Mouse (Mus musculus): ENCODE data around the gene Methig1.
"Not testable (repeated sequence)": the region's sequence is repeated elsewhere in the genome, so short reads cannot be mapped to it uniquely, and the experiment has no call there.

Gene Methig1

DNA sequence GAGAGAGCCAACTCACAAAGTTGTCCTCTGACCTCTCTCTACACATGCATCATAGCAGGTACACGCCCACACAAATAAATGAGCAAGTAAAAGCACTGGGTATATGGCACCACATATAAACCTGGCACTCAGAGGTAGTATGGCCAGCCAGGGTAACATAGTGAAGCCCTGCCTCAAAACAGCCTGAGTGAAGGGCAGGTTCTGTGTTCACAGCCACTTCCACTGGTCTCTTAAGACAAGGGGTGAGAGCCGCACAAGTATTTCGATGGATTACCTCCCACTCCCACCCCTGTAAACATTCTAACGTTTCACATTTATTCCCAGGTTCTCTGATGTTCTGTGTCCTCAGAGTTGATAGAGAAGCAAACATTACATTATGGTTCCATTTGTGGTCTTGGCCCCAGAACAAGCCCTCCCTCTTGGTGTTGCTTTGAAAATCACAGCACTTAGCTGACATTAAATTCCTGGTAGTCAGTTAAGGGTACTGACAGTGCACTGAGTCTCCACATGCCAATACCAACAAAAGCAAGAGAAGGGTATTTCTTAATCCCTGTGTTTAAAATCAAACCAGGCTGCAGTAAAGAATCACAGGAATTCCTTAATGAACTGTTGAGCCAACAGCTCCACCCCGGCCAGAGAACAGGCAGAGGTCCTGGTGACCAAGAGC is 11.5 kb upstream of the Methig1 start:
- DNase-seq, result not testable (repeated sequence)

DNA sequence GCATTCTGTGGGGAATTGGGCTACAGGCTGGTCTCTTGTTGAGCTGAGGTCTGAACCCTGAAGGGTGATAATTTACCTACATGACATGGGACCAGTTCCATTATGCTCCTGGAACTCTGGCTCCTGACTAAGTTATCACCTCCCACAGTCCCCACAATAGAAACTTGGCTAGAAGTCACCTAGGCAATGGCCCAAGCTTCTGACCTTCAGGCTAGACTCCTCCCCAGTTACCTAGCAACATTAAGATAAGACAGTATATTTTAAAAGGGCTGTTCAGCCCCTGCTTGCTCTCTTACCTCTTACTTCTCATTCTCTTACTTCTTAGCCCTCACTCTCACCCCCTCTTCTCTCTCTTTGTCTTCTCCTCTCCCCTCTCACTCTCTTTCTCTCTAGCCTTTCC is 7.5 kb upstream of the Methig1 start:
- DNase-seq, result no peak

DNA sequence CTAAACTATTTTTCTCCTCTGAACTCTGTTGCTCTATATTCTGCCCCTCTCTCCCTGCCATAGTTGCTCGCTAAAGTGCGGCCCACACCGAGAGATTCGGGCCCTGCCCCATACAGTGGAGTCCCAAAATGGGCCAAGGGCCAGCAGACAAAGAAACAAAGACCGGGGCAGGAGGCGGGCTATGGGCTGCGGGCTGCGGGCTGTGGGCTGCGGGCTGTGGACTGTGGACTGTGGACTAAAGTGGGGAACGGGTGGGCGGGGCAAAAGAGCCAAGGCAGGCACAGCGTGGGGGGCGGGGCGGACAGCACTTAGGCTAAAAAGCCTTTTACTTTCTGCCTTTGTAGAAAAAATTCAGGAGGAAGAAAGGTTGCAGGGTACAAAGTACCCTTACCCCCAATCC is 6.2 kb upstream of the Methig1 start:
- DNase-seq, result no peak

DNA sequence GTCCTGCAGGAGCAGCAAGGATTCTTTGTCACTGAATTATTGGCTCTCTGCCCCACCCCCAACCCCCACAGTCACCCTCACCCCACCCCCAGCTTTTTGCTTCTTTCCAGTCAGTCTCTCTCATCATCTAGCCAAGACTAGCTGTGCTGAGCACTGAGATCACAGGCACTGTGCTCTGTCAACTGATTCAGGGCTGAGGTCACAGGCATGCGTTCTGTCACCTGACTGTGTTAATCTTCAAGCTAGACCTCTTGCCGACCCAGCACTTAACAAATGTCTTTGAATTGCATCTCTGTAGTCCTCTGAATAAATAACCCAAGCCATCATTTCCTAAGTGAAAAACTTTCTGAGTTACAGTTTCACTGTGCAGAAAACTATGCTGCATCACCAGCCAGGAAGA is 3.5 kb upstream of the Methig1 start:
- DNase-seq, result no peak

DNA sequence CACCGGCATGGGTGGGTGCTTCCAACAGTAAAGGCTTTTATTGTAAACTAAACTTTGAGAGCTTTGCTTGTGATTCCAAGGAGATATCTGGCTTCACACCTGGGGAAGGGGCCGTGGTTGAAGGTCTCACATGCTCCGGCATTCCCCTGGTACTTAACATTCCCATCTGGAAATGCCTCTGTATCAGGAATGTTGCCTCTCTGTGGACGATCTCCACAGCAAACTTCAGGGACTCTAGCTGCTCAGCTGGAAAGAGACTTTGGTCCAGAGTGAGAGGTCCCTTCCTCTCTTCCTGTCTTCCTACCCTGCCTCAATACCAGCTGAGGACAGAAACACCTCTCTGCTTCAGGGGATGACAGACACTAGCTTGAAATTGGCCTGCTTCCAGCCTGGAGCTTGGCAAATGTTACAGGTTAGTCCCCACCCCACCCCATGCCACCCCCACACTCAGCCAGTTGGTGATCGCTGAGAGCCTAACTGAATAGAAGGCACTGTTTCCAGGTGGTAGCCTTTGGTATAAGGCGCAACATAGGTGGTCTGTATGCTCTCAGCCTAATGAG is 1.4 kb upstream of the Methig1 start:
- DNase-seq, result no peak

DNA sequence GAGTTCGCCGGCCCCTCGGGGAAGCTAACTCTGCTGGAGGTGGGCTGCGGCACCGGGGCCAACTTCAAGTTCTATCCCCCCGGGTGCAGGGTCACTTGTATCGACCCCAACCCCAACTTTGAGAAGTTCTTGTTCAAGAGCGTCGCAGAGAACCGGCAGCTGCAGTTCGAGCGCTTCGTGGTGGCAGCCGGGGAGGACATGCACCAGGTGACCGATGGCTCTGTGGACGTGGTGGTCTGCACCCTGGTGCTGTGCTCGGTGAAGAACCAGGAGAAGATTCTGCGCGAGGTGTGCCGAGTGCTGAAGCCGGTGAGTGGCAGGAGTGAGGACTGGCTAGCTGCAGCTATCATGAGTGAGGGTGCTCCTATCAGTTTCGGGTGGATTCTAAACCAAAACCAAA is 450 bp downstream of the Methig1 start:
- not testable (repeated sequence) for DNase-seq

DNA sequence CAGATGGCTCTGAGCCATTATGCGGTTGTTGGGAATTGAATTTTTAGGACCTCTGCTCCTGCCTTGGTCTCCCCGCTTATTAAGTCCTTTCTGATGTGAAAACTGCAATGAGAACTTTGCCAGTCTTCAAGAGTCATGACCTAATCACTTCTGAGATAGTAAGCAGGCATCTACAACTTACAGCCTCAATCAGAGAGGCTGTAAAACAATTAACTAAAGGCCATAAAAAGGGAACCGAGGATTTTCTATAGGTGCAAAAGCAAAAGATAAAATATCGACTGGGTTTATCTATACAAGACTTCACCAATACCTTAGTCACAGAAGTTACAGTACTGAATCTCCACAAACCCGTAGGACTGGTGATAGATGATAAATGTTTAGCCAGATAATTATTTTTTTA is 2.9 kb downstream of the Methig1 start:
- no peak for DNase-seq

DNA sequence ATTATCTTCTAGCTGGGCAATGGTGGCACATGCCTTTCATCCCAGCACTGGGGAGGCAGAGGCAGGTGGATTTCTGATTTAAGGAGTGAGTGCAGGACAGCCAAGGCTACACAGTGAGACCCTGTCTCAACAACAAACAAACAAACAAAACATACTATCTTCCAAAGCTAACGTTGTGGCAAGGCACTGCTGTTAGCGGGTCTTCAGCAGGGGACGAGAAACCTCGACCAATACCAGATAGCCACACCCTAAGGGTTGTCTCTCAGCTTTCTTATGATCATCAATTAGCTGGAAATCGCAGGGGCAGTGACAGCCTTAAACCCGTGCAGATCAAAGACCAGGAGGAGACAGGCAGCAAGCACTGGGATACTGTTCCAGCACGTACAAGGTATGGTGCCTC is 11.3 kb downstream of the Methig1 start, which contains the start of gene Higd1c:
TSS of gene Higd1c (plus strand) at position 301 of the 400 bp plus-strand sequence.
- DNase-seq, result no peak

DNA sequence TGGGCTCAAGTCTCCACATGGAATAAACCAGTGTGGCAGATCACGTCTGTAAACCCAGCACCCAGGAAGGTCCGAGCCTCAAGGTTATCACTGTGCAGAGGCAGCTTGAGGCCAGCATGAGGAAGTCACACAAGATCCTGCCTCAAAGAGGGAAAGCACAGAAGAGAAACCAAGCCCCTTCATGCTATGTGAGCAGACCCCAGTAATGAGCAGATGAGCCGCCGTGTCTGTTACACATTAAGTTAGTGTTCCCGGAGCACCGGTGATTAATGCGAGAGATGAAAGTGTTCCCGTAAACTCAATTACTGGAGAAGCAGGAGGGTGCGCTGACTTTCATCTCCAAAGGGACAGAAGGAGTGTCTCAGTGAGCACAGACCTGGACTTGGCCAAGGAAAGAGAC is 13.0 kb downstream of the Methig1 start:
- DNase-seq, result not testable (repeated sequence)

DNA sequence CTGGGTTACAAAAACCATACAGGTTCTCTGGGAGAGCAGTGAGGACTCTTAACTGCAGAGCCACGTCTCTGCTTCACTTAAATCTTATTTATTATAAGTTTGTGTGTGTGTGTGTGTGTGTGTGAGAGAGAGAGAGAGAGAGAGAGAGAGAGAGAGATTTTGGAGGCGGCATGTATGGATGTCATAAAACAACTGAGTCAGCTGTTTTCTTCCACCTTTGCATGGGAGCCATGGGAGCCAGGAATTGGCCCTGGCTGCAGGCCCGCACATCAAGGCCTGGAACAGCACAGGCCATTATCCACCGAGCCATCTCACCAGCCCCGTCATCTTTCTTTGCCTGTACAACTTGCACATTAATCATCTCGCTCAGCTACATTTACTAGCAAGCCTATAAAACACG is 14.2 kb downstream of the Methig1 start:
- no peak for DNase-seq

DNA sequence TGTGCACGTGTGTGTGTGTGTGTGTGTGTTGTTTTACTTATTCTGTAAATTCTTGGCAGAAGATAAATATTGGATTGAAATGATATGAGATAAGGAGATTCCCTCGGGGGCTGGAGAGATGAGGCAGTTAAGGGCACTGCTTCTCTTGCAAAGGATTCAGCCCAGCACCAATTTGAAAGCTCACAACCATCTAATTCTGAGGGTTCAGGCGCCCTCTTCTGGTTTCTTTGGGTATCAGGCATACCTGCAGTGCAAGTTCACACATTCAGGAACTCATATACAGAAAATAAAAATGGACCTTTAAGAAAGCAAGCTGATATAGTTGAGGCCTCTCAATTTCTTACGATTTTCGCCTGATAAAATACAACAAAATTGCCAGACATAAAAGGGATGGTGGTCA is 22.1 kb downstream of the Methig1 start:
- DNase-seq, result peak; percentile 70

DNA sequence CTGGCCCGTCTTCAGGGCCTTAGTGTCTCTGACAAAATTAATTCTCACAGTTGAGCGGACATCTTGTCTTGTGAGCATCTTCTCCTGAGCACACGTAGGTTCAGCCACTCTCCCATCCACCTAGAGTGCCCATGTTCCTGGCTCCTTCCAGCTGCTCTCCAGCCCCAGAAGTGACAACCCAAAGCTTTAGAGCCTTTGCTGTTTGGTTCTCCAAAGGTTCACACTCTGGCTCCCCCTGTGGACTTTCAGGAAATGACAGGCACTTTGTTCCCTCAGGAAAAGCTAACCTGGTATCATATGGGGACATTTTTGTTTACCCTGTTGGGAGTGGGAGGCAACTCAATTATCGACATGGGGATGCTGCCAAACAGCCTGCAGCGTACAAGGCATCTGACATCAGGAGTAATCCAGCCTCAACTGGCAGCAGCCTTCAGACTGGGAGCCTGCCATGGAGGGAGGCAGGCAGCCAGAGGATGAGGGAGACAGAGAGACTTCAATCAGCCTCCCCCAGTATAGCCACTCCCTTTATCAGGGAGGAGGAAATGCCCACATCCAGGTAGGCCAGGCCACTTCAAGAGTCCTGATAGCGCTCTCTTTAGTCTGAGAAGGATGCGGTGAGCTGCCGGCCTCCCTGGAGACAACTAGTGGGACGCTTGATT is 25.0 kb downstream of the Methig1 start:
- DNase-seq, result not testable (repeated sequence)

DNA sequence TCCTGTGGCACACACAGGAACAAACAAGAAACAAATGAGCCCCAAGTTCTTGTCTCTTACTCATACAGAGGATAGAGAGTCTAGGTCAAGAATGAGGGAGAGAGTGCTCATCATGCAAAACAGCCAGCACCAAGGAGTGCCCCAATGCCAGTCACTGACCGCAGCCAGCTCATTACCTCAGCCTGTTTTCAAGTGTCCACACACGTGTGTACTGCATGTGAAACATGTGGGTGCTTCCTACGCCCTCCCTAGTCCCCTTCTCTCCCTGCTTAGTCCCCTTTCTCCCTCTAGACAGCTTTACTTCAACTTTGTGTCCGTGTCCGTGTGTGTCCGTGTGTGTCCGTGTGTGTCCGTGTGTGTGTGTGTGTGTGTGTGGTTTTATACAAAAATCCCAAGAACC is 26.7 kb downstream of the Methig1 start:
- no peak for DNase-seq

DNA sequence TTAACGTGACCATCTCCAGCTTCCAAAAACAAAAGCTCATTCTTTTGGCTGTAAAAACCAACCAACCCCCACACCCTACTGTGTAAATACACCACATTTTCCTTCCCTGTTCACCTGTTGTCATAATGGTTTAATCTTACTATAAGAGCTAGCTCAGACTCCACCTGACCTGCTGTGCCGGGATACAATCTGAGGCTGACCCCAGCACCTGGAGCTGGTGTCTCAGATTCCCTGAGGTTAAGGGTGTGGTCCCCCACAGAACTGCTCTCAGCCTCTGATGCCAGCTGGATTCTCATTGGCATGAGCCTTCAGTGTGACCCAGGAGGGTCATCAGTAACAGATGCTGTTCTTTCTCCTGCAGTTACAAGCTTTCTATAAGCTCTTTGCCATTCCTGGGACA is 27.2 kb downstream of the Methig1 start:
- DNase-seq, result no peak

DNA sequence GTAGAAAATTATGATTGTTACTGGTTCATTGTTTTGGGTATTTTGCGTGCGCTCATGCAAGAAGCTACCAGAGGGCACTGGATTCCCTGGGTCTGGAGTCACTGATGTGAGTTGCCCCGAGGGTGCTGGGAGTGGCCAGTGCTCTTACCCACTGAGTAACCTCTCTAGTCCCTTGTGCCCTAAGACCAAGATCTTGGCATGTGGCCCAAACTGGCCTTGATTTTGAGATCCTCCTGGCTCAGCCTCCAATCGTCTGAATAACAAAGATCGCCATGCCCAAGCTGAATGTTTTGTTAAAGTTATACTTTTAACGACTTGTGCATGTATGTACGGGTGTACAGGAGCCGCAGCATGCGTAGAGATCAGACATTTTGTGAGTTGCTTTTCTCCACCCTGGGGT is 32.8 kb downstream of the Methig1 start:
- no peak for DNase-seq

DNA sequence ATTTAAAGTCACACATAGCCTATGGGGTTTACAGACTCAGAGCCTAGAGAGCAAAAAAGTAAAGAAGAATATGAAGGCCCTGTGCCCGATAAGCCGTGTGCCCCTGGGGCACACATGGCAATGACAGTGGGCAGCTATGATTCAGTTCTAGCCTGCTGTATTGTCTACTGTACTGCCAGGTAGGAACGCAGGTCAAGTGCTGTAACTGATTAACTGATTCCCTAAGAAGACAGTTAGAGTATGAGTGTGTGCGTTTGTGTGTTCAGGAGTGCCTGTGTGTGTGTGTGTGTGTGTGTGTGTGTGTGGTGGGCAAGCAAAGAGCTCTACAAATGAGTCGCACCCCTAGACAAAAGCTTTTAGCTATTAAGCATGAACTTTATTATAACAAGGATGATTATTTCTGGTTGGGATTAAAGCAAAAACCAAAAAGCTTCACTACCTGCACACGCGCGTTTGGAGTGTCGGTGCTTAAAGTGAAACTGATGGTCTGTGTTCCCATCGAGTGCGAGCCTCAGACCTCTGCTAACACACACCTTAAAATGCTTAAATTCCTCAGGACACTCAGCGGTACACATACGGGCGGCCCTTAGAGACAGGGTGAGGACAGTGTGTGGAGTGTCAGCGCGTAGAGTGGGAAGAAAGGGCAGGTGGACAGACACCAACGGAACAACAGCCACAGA is 34.7 kb downstream of the Methig1 start:
- no peak for DNase-seq

DNA sequence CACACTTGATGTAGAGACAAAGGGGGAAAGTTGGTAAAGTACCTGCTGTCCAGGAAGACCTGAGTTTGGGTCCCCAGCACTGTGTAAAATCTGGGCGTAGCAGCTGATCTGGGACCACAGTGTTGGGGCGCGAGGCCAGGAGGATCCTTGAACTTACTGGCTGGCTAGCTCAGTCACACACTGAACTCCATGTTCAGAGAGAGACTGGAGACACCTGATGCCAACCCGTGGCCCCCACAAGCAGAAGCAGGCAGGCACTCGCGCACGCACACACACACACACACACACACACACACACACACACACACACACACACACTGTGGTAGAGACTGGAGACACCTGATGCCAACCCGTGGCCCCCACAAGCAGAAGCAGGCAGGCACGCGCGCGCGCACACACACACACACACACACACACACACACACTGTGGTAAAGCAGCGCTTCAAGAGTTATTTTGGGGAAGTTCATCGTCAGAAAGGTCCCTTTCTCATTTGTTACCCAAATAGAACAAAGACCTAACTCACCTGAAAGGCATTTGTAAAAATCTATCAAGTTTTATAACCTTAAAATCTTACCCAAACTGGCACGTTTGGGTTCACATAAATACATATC is 35.4 kb downstream of the Methig1 start:
- no peak for DNase-seq

DNA sequence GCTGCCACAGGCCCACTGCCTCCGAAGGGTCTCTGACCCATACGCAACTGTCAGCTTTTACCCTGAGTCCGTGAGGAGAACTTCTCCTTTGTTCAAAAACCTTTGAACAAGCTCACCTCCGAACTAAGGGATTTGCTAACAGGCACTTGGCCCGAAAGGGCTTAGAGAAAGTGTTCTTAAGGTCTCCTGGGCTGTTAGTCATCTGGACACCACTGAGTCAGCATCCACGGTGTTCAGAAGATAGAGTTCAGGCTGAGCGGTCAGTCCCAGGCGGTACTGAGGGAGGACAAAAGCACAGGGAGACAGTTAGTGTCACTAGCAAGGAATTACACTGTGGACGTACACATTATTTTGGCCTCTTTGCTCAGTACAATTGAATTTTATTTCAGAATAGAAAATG is 35.9 kb downstream of the Methig1 start:
- no peak for DNase-seq

DNA sequence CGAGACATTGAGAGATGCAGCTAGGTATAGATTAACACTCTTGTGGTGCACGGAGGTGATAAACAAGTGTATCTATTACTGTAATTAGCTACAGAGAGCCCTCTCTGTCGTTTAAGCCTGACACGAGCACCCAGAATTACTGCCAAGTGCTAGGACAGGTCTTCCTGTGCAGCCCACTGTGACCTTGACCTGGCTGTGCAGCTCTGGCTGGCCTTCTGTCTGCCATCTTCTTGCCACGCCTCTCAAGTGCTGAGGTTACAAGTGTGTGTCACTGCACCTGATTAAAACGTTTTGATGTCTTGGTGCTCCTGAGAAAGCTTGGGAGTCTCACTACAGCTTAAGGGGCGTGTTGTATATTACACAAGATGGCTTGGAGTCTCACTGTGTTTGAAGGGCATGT is 38.1 kb downstream of the Methig1 start:
- DNase-seq, result no peak

DNA sequence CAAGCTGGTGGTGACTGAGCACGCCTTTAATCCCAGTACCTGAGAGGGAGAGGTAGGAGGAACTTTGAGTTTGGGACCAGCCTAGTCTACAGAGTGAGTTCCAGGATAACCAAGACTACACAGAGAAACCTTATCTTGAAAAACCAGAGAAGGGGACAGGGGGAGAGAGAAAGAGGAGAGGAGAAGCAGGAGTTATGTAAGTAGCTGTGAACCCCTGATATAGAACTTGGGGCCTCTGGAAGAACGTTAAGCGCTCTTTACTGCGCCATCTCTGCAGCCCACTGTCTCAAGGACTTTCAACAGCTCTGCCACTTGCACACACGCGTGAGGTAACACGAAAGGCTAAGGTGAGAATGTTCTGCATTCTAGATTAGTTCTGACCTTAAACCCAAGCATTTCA is 38.6 kb downstream of the Methig1 start:
- DNase-seq, result no peak

DNA sequence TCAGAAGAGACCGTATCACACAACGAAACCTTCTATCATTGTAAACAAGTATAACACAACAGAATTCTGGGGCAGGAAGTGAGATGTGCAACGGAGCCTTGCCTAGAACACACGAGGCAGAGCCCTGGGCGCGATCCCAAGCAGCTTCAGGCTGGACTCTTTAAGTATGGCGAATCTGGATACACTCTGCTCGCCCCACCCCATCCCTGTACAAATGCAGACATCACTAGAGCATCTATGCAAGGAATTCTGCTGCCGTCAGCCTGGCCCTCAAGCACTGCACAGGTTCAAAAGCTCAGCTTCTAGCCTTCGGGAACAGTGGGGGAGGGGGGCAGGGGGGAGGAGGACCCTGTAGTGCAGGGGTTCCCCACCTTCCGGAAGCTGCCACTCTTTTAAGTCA is 40.1 kb downstream of the Methig1 start:
- DNase-seq, result no peak

DNA sequence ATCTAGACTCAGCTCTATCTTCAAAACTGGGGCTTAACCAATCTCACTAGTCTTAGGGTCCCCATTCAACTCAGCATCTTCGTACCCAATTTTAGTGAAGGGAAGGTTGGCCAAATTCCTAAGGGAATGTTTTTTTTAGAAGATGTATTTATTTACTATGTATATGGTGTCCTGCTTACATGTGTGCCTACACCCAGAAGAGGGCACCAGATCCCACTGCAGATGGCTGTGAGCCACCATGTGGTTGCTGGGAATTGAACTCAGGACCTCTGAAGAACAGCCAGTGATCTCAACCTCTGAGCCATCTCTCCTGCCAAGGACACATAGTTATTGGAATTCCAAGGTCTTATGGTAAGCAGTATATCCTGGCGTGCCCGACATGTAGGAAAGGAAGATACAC is 42.6 kb downstream of the Methig1 start:
- no peak for DNase-seq

DNA sequence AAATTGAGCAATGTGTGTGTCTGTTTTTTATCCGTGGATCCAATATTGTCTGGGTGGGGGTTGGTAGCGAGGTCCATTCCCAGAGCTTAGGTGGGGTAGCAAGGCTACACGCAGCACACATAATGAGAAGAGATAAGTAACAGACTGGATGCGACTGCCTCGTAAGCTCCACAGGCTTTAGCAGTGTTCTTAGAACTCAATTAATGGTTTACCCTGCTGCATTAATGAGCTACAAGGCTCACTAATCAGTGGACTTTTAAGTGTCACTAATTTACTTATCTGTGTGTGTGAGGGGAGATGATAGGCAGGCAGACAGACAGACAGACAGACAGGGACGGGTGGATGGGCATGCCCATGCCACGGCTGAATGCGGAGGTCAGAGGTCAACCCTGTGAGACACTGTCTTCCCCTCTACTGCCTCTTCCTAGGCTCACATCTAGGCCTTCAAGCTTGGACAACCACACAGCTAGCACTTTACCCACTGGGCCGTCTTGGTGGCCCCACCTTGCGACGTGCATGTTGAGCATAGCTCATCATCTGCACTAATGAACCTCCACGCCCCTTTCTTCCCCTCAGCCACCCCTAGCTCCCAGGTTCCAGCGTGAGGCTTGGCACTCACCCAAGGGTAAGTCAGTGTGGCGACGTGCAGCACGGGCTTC is 47.8 kb downstream of the Methig1 start:
- DNase-seq, result no peak
